Mouse (Mus musculus) testis, adult 2 months (tissue): Measurements from ENCODE around the gene Gzma.

Experiments used
- CTCF ChIP-seq: fragments of 200-500 bp; IDR thresholded peaks from 2 replicates; pipeline ENCODE4 v1.5.1; 2012; ENCODE audit warnings: low read depth, mild to moderate bottlenecking, inconsistent platforms, low read length, moderate library complexity; ENCODE audit not compliant: control insufficient read depth, insufficient read depth, insufficient replicate concordance
- POLR2A ChIP-seq: fragments of 200-500 bp; IDR thresholded peaks from 2 replicates; pipeline ENCODE4 v1.6.1; 2012; ENCODE audit warnings: low read depth, mild to moderate bottlenecking, inconsistent platforms, low read length, moderate library complexity; ENCODE audit not compliant: control insufficient read depth

GRCm38 (mm10) chr13:113047018-113047417 is 53.8 kb downstream of the Gzma start:
- TF ChIP-seq CTCF (no peak), POLR2A (no peak)
